Mouse (Mus musculus) spleen, postnatal 14 days (tissue): Measurements from ENCODE around the gene Osbpl10.
A peak's percentile ranks its signal among the peaks of the same experiment; 100 is the strongest.

Experiments used
- DNase-seq, 2 experiments: peaks; one replicate each; pipeline ENCODE4 v3.0.0; 2021 to 2022; ENCODE audit warnings: low spot score in 2 of 2

Gene Osbpl10

DNA sequence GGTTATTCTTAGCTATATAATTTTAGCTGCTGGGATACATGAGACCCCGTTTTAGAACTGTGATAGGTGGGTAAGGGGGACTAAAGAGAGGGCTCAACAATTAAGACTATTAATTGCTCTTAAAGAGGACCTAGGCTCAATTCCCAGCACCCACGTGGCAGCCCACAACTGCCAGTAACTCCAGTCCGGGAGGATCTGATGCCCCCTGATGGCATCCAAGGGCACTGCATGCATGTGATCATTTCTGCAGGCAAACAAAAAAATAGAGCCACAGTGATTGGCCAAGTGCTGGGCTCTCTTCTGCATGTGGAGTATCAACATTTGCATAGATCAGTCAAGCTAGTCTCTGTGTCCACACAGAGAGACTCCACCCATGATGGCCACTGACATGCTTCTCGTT is 96.8 kb downstream of the Osbpl10 start:
- DNase-seq = no peak

- DNase-seq = peak in 1 of 2 experiments; percentile 34
Observed at GRCm38 (mm10) chr9:115088295-115088993, 110.1 kb downstream of the Osbpl10 start.

DNA sequence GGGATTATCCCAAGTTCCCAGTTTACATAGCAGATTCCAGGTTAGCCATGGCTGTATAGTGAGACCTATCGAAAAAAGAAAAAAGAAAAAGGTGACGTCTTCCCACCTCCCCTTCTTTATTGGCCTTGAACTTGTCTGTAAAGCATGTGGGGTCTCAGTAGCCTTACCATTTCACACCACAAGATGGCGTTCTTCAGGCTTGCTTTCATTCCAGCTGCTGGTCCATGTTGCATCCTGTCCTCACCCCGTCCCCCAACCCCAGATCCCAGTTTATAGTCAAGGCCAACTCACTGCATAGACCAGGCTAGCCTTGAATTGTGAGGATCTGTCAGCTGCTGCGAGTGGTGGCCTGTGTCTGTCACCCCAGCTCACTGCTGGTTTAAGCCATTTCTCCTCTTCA is 111.3 kb downstream of the Osbpl10 start:
- DNase-seq = no peak

DNA sequence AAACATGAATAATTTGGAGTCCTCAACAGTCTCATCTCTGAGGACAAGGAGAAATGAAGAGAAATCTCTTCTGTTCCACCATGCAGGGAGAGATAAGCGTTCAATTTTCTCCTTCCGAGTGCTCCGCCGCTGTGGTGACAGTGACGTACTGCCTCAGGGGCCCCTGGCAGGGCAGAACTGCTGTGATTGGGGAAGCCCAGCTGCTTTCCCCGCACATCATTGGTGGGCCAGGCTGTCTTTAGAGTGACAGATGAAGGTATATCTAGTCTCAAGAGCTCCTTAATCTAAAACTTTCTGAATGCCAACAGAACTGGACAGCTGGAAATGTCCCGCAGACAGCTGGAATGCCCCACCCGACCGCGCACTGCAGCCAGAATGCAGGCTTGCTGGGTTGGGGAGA is 118.1 kb downstream of the Osbpl10 start:
- DNase-seq = no peak

GRCm38 (mm10) chr9:115097340-115097739 is 119.0 kb downstream of the Osbpl10 start:
- DNase-seq = no peak

DNA sequence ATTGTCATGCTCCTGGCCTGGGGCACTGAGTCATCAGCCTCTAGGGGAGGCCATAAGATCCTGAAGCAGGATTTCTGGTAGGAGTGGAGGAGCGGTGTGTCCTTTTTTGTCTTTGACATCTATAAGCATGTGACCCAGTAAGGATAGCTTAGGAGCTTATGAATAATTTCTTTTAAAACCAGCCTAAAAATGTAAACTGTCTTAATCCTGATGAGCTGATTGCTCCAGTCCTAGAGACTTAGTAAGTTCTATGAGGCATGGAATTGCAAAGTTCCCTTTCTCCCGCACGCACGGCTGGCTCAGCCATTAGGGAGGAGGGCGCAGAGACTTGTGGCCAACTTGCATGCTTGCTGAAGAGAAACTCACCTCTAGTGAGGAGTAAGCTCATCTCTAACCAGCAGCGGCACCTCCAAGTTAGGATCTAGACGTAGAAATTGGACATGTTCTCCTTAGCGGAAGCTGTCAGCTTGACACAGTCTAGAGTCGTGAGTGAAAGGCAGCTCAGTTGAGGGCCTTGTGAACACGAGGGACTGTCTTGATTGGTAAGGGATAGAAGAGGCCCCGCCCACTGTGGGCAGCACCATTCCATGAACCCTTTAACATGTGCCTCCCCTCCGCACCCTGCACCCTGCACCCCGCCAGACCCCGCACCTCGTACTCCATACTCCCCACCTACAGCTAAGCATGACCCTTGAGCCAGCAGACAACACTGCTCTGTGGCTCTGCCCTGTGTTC is 122.0 kb downstream of the Osbpl10 start:
- no peak for DNase-seq

DNA sequence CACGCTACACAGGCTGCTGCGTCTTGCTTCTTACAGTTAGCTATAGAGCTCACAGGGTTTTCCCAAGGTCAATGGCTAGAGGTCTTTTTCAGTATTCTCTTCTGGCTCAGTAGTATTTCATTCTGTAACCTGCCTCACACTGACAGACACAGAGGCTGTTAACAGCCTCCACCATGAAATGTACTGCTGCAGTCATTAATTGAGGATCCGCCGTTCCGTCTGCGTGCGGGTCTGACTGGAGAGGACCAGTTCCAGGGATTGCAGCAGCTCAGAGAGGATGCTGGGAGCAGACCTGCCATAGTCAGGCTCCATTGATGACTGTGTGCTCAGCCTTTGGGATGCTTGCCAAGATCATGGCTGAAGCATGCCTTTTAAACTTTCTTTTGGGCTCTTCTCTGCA is 129.1 kb downstream of the Osbpl10 start:
- no peak for DNase-seq

- no peak for DNase-seq
Observed at GRCm38 (mm10) chr9:115110655-115111054, 132.3 kb downstream of the Osbpl10 start.

DNA sequence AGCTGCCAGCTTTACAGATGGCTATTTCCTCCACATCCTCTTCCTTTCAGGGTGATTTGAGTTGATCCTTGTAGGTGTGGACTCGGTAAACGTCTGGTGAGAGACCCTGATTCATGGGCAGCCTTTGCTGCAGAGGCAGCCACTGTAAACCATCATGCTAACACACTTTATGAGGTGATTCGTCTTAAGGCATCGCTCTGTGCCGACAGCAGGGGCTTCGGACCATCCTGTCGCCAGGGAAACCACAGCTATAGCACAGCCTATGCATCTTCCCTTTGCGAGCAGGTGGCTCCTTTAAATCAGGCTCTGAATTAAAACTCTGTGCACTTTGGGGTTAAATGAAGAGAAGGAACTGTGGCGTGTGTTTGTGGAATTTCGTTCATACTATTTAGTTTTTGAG is 138.9 kb downstream of the Osbpl10 start:
- DNase-seq = no peak

GRCm38 (mm10) chr9:115120276-115120675 is 141.9 kb downstream of the Osbpl10 start:
- no peak for DNase-seq

DNA sequence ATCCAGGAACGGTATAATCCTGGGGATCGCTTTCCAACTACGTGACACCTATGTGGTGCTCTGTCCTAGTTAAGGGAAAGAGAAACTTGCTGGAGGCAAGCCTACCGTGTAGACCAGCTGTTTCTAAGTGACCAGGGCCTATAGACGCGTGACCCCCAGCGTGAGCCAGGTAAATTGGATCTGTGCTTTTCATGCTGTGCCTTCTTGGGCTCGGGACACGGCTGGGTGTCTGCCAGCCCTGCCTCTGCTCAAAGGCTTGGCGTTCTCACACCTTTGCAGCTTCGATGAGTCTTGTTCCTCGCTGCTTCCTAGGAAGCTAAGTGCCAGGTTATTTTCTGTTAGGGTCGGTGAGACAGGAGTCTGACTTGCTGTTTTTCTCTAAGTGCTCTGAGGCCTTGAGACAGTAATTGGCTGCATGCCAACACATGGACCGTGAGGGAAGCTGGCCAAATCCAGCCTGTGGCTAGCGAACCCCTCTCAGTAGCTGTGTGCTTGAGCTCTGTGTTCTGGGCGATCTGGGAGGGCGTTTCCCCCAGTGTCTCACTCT is 142.4 kb downstream of the Osbpl10 start:
- no peak for DNase-seq

DNA sequence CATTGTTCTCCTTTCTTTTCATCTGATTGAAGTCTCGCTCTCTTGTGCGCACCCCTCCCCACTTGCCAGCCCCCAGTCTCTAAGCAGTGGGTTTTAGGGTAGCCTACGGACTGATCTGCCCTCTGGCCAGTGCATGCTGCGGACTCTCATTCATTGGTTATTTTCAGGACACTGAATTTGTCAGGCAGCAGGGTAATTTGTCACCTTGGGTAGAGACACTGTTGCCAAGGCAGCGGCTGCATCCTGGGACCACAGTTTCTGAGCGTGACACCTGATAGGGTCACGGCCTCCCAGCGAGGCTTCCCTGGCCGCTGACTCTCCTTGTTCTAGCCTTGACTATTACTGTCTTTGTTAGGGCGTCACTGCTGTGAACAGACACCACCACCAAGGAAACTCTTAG is 149.0 kb downstream of the Osbpl10 start:
- DNase-seq = no peak

DNA sequence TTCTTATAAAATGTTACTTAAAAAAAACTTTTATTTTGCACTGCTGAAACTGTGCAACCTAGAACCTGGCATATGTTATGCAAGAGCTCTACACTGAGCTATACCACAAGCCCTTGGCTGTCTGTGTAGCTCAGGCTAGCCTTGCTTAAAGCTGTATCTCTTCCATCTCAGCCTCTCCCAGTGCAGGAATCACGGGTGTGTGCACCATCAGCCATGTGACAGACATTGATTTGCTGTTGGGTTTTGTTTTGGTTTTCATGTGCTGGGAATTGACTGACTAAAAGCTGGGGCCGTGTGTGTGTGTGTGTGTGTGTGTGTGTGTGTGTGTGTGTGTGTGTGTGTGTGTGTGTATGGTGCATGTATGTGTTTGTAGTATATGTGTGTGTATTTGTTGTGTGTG is 155.6 kb downstream of the Osbpl10 start:
- no peak for DNase-seq

DNA sequence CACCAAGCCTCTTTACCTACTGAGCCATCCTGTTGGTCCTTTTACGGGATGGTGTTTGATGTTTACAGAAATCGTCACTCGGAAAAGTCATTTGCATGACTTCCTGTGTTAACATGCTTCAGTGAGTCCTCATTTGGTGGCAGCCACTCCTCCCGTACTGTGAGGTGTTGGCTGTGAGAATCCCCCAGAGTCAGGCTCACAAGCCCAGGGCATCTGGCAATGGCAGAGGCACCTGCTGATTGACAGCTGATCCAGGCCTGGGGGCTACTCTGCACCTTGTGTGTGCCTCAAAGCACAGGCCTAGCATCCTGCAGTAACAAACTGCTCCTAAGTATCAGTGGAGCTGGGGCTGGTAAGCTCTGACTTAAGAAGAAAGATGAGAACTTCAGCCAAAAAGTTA is 156.4 kb downstream of the Osbpl10 start:
- DNase-seq = no peak

- DNase-seq = no peak
Observed at GRCm38 (mm10) chr9:115135352-115135751, 157.0 kb downstream of the Osbpl10 start.

DNA sequence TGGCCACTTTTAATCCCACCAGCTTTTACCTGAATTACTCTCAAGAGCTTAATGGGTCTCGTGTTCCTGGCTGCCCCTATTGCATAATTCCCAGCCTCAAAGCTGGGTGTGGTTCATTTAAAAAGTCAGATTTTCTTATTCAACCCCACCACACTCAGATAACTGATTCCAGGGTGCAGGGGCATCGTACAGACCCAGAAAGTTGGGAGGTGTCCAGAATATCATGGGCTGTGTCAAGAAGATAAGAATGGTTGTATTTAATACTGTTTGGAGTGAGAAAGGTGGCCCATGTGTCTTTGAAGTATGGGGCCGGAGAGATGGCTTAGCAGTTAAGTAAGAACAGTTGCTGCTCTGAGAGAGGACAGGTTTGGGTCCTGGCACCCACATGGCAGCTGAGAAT is 159.5 kb downstream of the Osbpl10 start:
- DNase-seq = no peak

DNA sequence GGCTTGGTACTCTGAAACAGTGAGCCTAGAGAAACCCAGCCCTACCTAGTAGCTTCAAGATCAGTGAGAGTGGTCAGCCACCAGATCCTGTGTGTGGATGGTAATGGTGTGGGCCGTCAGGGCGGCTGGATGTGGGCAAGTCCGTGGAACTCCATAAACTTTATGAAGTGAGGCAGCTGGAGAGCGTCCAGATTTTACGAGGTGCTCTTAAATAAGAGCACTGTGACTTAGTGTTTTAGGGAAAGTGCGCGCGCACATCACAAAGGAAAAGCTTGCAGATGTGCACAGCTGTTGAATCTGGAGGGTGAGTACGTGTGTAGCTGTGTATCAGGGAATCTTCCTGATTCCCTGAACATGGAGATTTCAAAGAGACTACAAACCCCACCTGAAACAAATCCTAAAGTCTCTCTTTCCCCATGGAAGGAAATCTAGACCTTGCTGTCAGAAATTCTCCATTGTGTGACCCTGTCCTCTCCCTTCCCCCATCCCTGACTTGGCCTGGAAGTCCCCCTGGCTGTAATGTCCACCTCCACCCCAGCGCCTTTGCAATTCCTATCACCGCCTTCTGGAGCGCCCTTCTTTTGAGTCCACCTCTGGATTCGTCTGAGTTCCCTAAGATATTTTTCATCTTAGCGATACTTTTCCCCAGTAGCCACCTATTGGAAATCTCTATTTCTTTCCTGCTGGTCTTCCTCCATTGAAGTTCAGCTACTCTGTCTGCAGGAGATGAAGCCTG is 161.4 kb downstream of the Osbpl10 start:
- no peak for DNase-seq

- DNase-seq = no peak
Observed at GRCm38 (mm10) chr9:115147141-115147540, 168.8 kb downstream of the Osbpl10 start.

DNA sequence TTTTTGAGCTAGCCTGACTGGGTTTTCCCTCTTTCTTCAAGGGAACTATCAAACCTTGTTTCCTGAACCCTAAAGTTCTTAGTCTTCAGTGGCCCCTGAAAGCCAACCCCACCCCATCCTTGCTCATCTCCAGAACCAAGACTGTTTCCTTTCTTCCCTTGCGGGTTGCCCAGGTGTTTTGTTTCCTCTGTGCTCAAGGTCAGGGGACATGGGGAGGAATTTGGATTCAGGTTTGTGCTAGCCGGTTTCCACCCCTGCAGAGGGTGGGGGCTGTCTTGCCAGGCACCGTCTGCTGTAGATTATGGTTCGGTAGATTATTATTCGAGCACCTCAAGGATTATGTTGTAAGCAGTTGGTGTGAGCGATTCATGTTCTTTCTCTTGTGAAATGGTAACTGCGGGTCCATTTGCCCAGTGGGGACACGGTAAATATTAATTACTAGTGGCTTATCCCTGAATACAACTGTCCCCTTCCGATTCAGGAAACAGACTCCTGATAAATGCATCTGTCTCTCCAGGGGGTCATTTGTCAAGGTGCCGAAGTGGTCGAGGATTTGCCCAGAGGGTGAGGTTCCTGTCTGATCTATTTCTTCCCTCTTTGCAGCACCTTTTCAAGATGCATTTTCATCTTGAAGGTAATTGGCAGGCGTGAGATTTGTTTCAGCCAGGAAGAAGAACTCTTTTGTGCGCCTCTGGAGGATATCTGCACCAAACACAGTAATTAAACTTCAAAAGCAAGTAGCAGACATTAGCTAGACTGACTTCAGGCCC is 169.4 kb downstream of the Osbpl10 start:
- DNase-seq = no peak

- no peak for DNase-seq
Observed at GRCm38 (mm10) chr9:115149011-115149756, 170.8 kb downstream of the Osbpl10 start.

DNA sequence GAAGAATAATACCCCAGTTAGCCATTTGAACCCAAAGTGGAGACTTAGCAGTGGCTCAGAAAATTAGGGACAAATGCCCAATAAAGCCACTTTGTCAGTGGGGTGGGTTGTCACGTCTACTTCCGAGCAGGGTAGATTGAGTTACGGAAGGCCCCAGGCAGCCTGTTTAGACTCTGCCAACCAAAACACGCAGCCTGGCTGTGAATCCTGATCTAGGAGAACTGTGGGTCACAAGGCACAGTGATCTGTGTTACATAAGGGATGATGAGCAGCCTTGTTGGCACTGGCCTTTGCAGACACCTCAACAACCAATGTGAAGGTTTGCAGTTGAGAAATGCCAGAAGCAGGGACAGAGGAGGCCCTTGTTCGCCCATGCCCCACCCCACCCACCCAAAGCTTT is 183.2 kb downstream of the Osbpl10 start:
- no peak for DNase-seq
